23 mouse cellular contexts compared by ENCODE assay signal in the genomic region with DNA sequence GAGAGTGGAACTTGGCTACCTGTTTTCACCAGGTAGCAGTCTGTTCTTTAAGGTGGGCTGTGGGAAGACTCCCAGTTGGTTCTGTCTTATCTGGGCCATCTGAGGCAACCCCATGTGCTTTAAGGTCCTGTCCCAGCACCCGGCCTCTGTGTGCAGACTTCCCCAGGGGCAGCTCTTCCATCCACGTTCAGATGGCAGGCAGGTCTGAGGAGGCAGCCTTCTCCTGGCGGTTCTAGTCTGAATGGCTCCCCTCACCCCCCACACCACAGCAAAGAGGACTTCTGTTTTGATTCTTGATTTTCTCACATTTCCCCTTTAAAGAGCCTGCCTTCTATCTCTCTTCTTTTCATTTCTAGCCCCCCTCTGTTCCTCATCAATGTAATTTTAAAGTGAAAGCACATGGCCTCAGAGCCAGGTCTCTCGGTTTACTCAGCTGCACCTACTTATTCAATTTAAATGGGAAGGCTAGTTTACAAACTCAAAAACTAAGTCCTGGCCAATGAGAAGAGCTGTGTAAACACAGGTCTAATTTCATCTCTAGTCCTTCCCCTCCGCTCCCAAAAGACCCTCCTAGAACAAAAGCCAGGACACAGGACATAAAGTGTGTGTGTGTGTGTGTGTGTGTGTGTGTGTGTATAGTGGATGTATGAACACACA.
DNase-seq lines count a peak whose midpoint lies in the region; ATAC-seq and TF ChIP-seq lines count a peak whose summit lies in the region.
"Had no signal": no experiment of that assay in that cellular context is flagged by ENCODE, and none has a peak within 500 bp of the region (broad histone marks: within the 10 kb centered on the region; RNA-seq: fewer than 3 reads in every experiment).

No protein-coding gene starts in this region.

- ATAC-seq in hindbrain, embryonic 16.5 days = no peak
- peak; percentile 87 for ATAC-seq in embryonic facial prominence, embryonic 12.5 days (ENCODE audit: insufficient number of reproducible peaks, insufficient read depth, low FRiP score, low TSS enrichment)
- ATAC-seq in limb, embryonic 12.5 days (ENCODE audit: insufficient number of reproducible peaks, insufficient read depth, low FRiP score, low TSS enrichment, low read depth) = peak; percentile 52; the same call in 1 of the 2 replicates
- ATAC-seq in intestine, postnatal 0 days = no peak
- ATAC-seq: forebrain, embryonic 15.5 days; intestine, embryonic 15.5 days; midbrain, embryonic 13.5 days had no signal

- no peaks in the 10 kb centered on the region for H3K27me3 ChIP-seq in hindbrain, embryonic 10.5 days (ENCODE audit: insufficient read depth, poor library complexity, severe bottlenecking)
- no peaks in the 10 kb centered on the region for H3K27me3 ChIP-seq in hindbrain, embryonic 16.5 days (replicated peaks; ENCODE audit: control insufficient read depth, insufficient read depth, low read length)
- no peaks in the 10 kb centered on the region for H3K27me3 ChIP-seq in embryonic facial prominence, embryonic 12.5 days
- no peaks in the 10 kb centered on the region for H3K27me3 ChIP-seq in limb, embryonic 12.5 days
- no peaks in the 10 kb centered on the region for H3K27me3 ChIP-seq in intestine, postnatal 0 days (replicated peaks; ENCODE audit: control insufficient read depth, insufficient read depth, low read length)
- H3K27me3 ChIP-seq: CH12.LX; forebrain, embryonic 15.5 days; intestine, embryonic 15.5 days; midbrain, embryonic 13.5 days had no signal

- DNase-seq in hindbrain, embryonic 10.5 days (ENCODE audit: low spot score) = no peak
- peak; percentile 19 for DNase-seq in brain, embryonic 14.5 days (ENCODE audit: low read depth)
- no peak for DNase-seq in c-Kit-positive CD71-positive TER-119-positive erythroid progenitor cells, embryonic 14.5 days (ENCODE audit: low spot score)
- DNase-seq: cerebellum, adult 8-10 months; lung, adult 18-20 months; right cerebral cortex, postnatal 14 days; spleen, adult 18-20 months; thymus, postnatal 4 days had no signal

- TF ChIP-seq CTCF in brain, embryonic 14.5 days (IDR thresholded peaks at IDR 0.05; ENCODE audit: borderline replicate concordance, extremely low read depth, insufficient read depth, insufficient read length) = no peak
- no peak for TF ChIP-seq CTCF in intestine, postnatal 0 days (IDR thresholded peaks at IDR 0.05; ENCODE audit: low read depth)

- no peak overlapping the region for H3K4me2 ChIP-seq in hindbrain, embryonic 16.5 days (ENCODE audit: low read length)
- peak overlapping the region; percentile 26 for H3K4me2 ChIP-seq in embryonic facial prominence, embryonic 12.5 days (replicated peaks)
- peak overlapping the region; percentile 30 for H3K4me2 ChIP-seq in limb, embryonic 12.5 days
- no peak overlapping the region for H3K4me2 ChIP-seq in intestine, postnatal 0 days (replicated peaks; ENCODE audit: low read depth)
- H3K4me2 ChIP-seq: forebrain, embryonic 15.5 days; hindbrain, embryonic 14.5 days; intestine, embryonic 15.5 days; liver, embryonic 11.5 days; midbrain, embryonic 13.5 days had no signal

- H3K9me3 ChIP-seq in hindbrain, embryonic 10.5 days = no peaks in the 10 kb centered on the region
- no peaks in the 10 kb centered on the region for H3K9me3 ChIP-seq in hindbrain, embryonic 16.5 days (ENCODE audit: control insufficient read depth, low read length)
- H3K9me3 ChIP-seq in embryonic facial prominence, embryonic 12.5 days = no peaks in the 10 kb centered on the region
- no peaks in the 10 kb centered on the region for H3K9me3 ChIP-seq in limb, embryonic 12.5 days
- no peaks in the 10 kb centered on the region for H3K9me3 ChIP-seq in intestine, postnatal 0 days (ENCODE audit: control insufficient read depth)
- H3K9me3 ChIP-seq: forebrain, embryonic 15.5 days; heart, embryonic 10.5 days; intestine, embryonic 15.5 days; midbrain, embryonic 13.5 days had no signal

- TF ChIP-seq POLR2A in brain, embryonic 14.5 days (IDR thresholded peaks at IDR 0.05; ENCODE audit: borderline replicate concordance, extremely low read depth, insufficient read depth, insufficient read length, poor library complexity, severe bottlenecking) = no peak

- peak overlapping the region; percentile 59; the same call in 1 of the 2 replicates for H3K27ac ChIP-seq in hindbrain, embryonic 10.5 days
- no peak overlapping the region for H3K27ac ChIP-seq in hindbrain, embryonic 16.5 days (ENCODE audit: low read depth, low read length)
- peak overlapping the region; percentile 88 for H3K27ac ChIP-seq in embryonic facial prominence, embryonic 12.5 days
- peak overlapping the region; percentile 84 for H3K27ac ChIP-seq in limb, embryonic 12.5 days
- H3K27ac ChIP-seq in intestine, postnatal 0 days (ENCODE audit: low read depth, low read length) = no peak overlapping the region
- H3K27ac ChIP-seq: forebrain, embryonic 15.5 days; heart, embryonic 10.5 days; hindbrain, embryonic 14.5 days; intestine, embryonic 15.5 days; kidney, postnatal 0 days; macrophage; midbrain, embryonic 13.5 days had no signal

- H3K36me3 ChIP-seq in hindbrain, embryonic 10.5 days = no peaks in the 10 kb centered on the region
- no peaks in the 10 kb centered on the region for H3K36me3 ChIP-seq in hindbrain, embryonic 16.5 days (ENCODE audit: control insufficient read depth, insufficient read depth, low read length)
- H3K36me3 ChIP-seq in embryonic facial prominence, embryonic 12.5 days = no peaks in the 10 kb centered on the region
- H3K36me3 ChIP-seq in limb, embryonic 12.5 days = no peaks in the 10 kb centered on the region
- H3K36me3 ChIP-seq in intestine, postnatal 0 days (ENCODE audit: control insufficient read depth, insufficient read depth) = no peaks in the 10 kb centered on the region
- H3K36me3 ChIP-seq: forebrain, embryonic 15.5 days; heart, embryonic 10.5 days; intestine, embryonic 15.5 days; midbrain, embryonic 13.5 days had no signal

- H3K9ac ChIP-seq in hindbrain, embryonic 16.5 days (ENCODE audit: low read depth, low read length) = no peak overlapping the region
- H3K9ac ChIP-seq in embryonic facial prominence, embryonic 12.5 days = no peak overlapping the region
- no peak overlapping the region for H3K9ac ChIP-seq in limb, embryonic 12.5 days (replicated peaks)
- H3K9ac ChIP-seq in intestine, postnatal 0 days (ENCODE audit: low read depth, low read length) = no peak overlapping the region
- H3K9ac ChIP-seq: forebrain, embryonic 15.5 days; hindbrain, embryonic 14.5 days; intestine, embryonic 15.5 days; midbrain, embryonic 13.5 days had no signal

- WGBS in hindbrain, embryonic 10.5 days = 46% methylated on average over 5 of the region's 5 CpGs
- 56% methylated on average over 5 of the region's 5 CpGs for WGBS in hindbrain, embryonic 16.5 days
- 15% methylated on average over 5 of the region's 5 CpGs for WGBS in embryonic facial prominence, embryonic 12.5 days
- 20% methylated on average over 5 of the region's 5 CpGs for WGBS in limb, embryonic 12.5 days
- 43% methylated on average over 5 of the region's 5 CpGs for WGBS in intestine, postnatal 0 days

- H3K4me1 ChIP-seq in hindbrain, embryonic 10.5 days (replicated peaks) = peaks cover 9% of the 10 kb centered on the region; the same call in 1 of the 2 replicates
- H3K4me1 ChIP-seq in hindbrain, embryonic 16.5 days (ENCODE audit: control insufficient read depth, insufficient read depth, low read depth, low read length) = no peaks in the 10 kb centered on the region
- peaks cover 20% of the 10 kb centered on the region; the same call in 1 of the 2 replicates for H3K4me1 ChIP-seq in embryonic facial prominence, embryonic 12.5 days
- peaks cover 20% of the 10 kb centered on the region for H3K4me1 ChIP-seq in limb, embryonic 12.5 days (replicated peaks)
- no peaks in the 10 kb centered on the region for H3K4me1 ChIP-seq in intestine, postnatal 0 days (replicated peaks; ENCODE audit: control insufficient read depth, insufficient read depth, low read length)
- H3K4me1 ChIP-seq: forebrain, embryonic 15.5 days; heart, embryonic 10.5 days had no signal

- H3K4me3 ChIP-seq in hindbrain, embryonic 10.5 days = no peak overlapping the region
- no peak overlapping the region for H3K4me3 ChIP-seq in hindbrain, embryonic 16.5 days (ENCODE audit: low read length)
- no peak overlapping the region for H3K4me3 ChIP-seq in embryonic facial prominence, embryonic 12.5 days
- no peak overlapping the region for H3K4me3 ChIP-seq in limb, embryonic 12.5 days (replicated peaks)
- no peak overlapping the region for H3K4me3 ChIP-seq in intestine, postnatal 0 days (ENCODE audit: low read depth, low read length)
- H3K4me3 ChIP-seq: erythroblast, embryonic 14.5 days; forebrain, embryonic 15.5 days; heart, embryonic 10.5 days; intestine, embryonic 15.5 days; midbrain, embryonic 13.5 days; myocyte had no signal

Comparison
In these comparisons a context has a peak if more than half of its experiments do, and no peak if none do; other contexts are left out.
1. H3K27ac ChIP-seq: peak in hindbrain, embryonic 10.5 days (single experiment), embryonic facial prominence, embryonic 12.5 days (single experiment) and limb, embryonic 12.5 days (single experiment); none in hindbrain, embryonic 16.5 days (single experiment) and intestine, postnatal 0 days (single experiment).
2. ATAC-seq: peak in embryonic facial prominence, embryonic 12.5 days (single experiment) and limb, embryonic 12.5 days (single experiment); none in hindbrain, embryonic 16.5 days (single experiment) and intestine, postnatal 0 days (single experiment).
3. H3K4me2 ChIP-seq: peak in embryonic facial prominence, embryonic 12.5 days (single experiment) and limb, embryonic 12.5 days (single experiment); none in hindbrain, embryonic 16.5 days (single experiment) and intestine, postnatal 0 days (single experiment).